Mouse (Mus musculus) CH12.LX (cell line): ENCODE results near the gene Serpine3. TPM values are rescaled to one million over a fixed set of nuclear protein-coding genes. Genes with fewer than 3 reads are reported as not detected.

ENCODE experiments used
- DNase-seq: peaks from one replicate; pipeline ENCODE4 v3.0.0-alpha.2; 2013; ENCODE audit errors: extremely low read depth
- H3K27ac ChIP-seq: 2 replicates; pipeline ENCODE4 v1.5.1; 2012; ENCODE audit warnings: low read depth, mild to moderate bottlenecking, control low read depth, moderate library complexity; ENCODE audit not compliant: insufficient read depth
- H3K27me3 ChIP-seq: replicated peaks from 2 replicates; pipeline ENCODE3; 2012; ENCODE audit warnings: inconsistent platforms
- H3K36me3 ChIP-seq, 2 experiments: replicated peaks in 1 of 2; 2 replicates each; pipeline versions ENCODE3 to v1.6.1; 2012; ENCODE audit warnings: inconsistent platforms in 1 of 2, low read length in 1 of 2, mild to moderate bottlenecking in 1 of 2, mixed read lengths in 1 of 2, moderate library complexity in 1 of 2; ENCODE audit not compliant: control insufficient read depth in 1 of 2, insufficient read depth in 1 of 2
- H3K4me1 ChIP-seq, 2 experiments: 2 replicates each; pipeline ENCODE4 v1.6.1; 2012; ENCODE audit warnings: inconsistent platforms in 1 of 2, moderate library complexity in 1 of 2; ENCODE audit not compliant: insufficient read depth in 2 of 2, control insufficient read depth in 1 of 2
- H3K4me2 ChIP-seq: 2 replicates; pipeline ENCODE4 v1.6.1; 2012; ENCODE audit warnings: low read depth, mild to moderate bottlenecking, control low read depth; ENCODE audit not compliant: poor library complexity, insufficient read depth, severe bottlenecking
- H3K4me3 ChIP-seq, 3 experiments: fragments of 150-350 bp in 1 of 3; sonication (generic) in 1 of 3; replicated peaks in 1 of 3; 2 replicates each; pipeline versions ENCODE3 to v1.5.1; 2011 to 2012; ENCODE audit warnings: low read depth in 2 of 3, low read length in 2 of 3, mild to moderate bottlenecking in 2 of 3, moderate library complexity in 2 of 3, control low read depth in 1 of 3, improper control_type of control experiment in 1 of 3, inconsistent platforms in 1 of 3, mixed read lengths in 1 of 3; ENCODE audit not compliant: poor library complexity in 1 of 3
- H3K79me2 ChIP-seq: replicated peaks from 2 replicates; pipeline ENCODE4 v1.6.1; 2012; ENCODE audit warnings: mild to moderate bottlenecking, moderate library complexity; ENCODE audit not compliant: control insufficient read depth, poor library complexity, insufficient read depth, severe bottlenecking; ENCODE audit errors: extremely low read depth
- H3K9ac ChIP-seq: 2 replicates; pipeline ENCODE4 v1.6.1; 2012; ENCODE audit warnings: low read depth, mild to moderate bottlenecking, control low read depth, moderate library complexity; ENCODE audit not compliant: insufficient read depth
- H3K9me3 ChIP-seq: replicated peaks from 2 replicates; pipeline ENCODE3; 2012; ENCODE audit warnings: low read length, inconsistent platforms, mixed read lengths
- CTCF ChIP-seq, 2 experiments: IDR thresholded peaks in 1 of 2; conservative IDR thresholded peaks in 1 of 2; 2 replicates each; pipeline ENCODE4 v1.5.1; 2011 to 2012; ENCODE audit warnings: low read depth in 2 of 2, low read length in 2 of 2, improper control_type of control experiment in 1 of 2, inconsistent platforms in 1 of 2, mild to moderate bottlenecking in 1 of 2, moderate library complexity in 1 of 2
- EP300 ChIP-seq: IDR thresholded peaks from 2 replicates; pipeline ENCODE4 v1.6.1; 2011; ENCODE audit warnings: low read length, improper control_type of control experiment
- ETS1 ChIP-seq: conservative IDR thresholded peaks from 2 replicates; pipeline ENCODE4 v1.6.1; 2012; ENCODE audit warnings: low read depth, mild to moderate bottlenecking, inconsistent platforms, low read length, improper control_type of control experiment, moderate library complexity
- GABPA ChIP-seq: IDR thresholded peaks from 2 replicates; pipeline ENCODE4 v1.6.1; 2012; ENCODE audit warnings: low read depth, low read length, improper control_type of control experiment, inconsistent platforms; ENCODE audit not compliant: insufficient replicate concordance
- JUND ChIP-seq: conservative IDR thresholded peaks from 2 replicates; pipeline ENCODE4 v1.6.1; 2011; ENCODE audit warnings: low read depth, low read length, improper control_type of control experiment
- MXI1 ChIP-seq: IDR thresholded peaks from 2 replicates; pipeline ENCODE4 v1.6.1; 2011; ENCODE audit warnings: mild to moderate bottlenecking, low read depth, low read length, improper control_type of control experiment
- NRF1 ChIP-seq: IDR thresholded peaks from 2 replicates; pipeline ENCODE4 v1.6.1; 2014; ENCODE audit warnings: low read depth, mild to moderate bottlenecking, inconsistent platforms, low read length, improper control_type of control experiment, moderate library complexity
- POLR2A ChIP-seq: IDR thresholded peaks from 2 replicates; pipeline ENCODE4 v1.6.1; 2011; ENCODE audit warnings: low read depth, mild to moderate bottlenecking, improper control_type of control experiment, low read length
- POLR2AphosphoS2 ChIP-seq: IDR thresholded peaks from 2 replicates; pipeline ENCODE4 v1.6.1; 2011; ENCODE audit warnings: low read depth, low read length, improper control_type of control experiment
- RAD21 ChIP-seq: IDR thresholded peaks from 2 replicates; pipeline ENCODE4 v1.6.1; 2011; ENCODE audit warnings: low read depth, mild to moderate bottlenecking, low read length, improper control_type of control experiment, moderate library complexity
- SMC3 ChIP-seq: IDR thresholded peaks from 2 replicates; pipeline ENCODE4 v1.6.1; 2011; ENCODE audit warnings: low read depth, low read length, improper control_type of control experiment
- TCF12 ChIP-seq: IDR thresholded peaks from 2 replicates; pipeline ENCODE4 v1.6.1; 2014; ENCODE audit warnings: low read depth, mild to moderate bottlenecking, inconsistent platforms, low read length, improper control_type of control experiment
- UBTF ChIP-seq: IDR thresholded peaks from 2 replicates; pipeline ENCODE4 v1.6.1; 2012; ENCODE audit warnings: low read depth, mild to moderate bottlenecking, inconsistent platforms, low read length, improper control_type of control experiment, moderate library complexity
- USF2 ChIP-seq: conservative IDR thresholded peaks from 2 replicates; pipeline ENCODE4 v1.6.1; 2011; ENCODE audit warnings: low read depth, low read length, improper control_type of control experiment
- ZMIZ1 ChIP-seq: IDR thresholded peaks from 2 replicates; pipeline ENCODE4 v1.6.1; 2012; ENCODE audit warnings: low read depth, mild to moderate bottlenecking, inconsistent platforms, low read length, improper control_type of control experiment
- dilution Hi-C: fragments of 300-500 bp; cut with MboI; formaldehyde crosslinking; loops from 2 replicates; pipeline ENCODE4 v1.14.3; 2020; ENCODE audit warnings: low sequenced_read_pairs; ENCODE audit not compliant: extremely low pct_unique_long_range_greater_than_20kb, extremely low pct_ligation_motif_present
- in situ Hi-C: fragments of 300-500 bp; cut with MboI; formaldehyde crosslinking; loops from 3 replicates; pipeline ENCODE4 v1.14.3; 2019; ENCODE audit warnings: low sequenced_read_pairs, low pct_ligation_motif_present, low pct_unique_long_range_greater_than_20kb, mixed read lengths
- polyA plus RNA-seq: library from polyadenylated mRNA; unstranded; fragments of >175 nt; gene quantifications from 2 replicates; pipeline ENCODE4 v1.2.1, GENCODE M21; 2012; ENCODE audit warnings: low read depth; ENCODE audit not compliant: insufficient read length
- total RNA-seq, 2 experiments: library from RNA; depleted of rRNA; stranded (reverse); fragments of 300-350 nt in 1 of 2; fragments of >200 nt in 1 of 2; gene quantifications; 2 replicates each; pipeline ENCODE4 v1.2.3; 2012 to 2014

Gene Serpine3
- total and polyA plus RNA-seq, 3 experiments, result 0.08 TPM; not detected in 2

DNA sequence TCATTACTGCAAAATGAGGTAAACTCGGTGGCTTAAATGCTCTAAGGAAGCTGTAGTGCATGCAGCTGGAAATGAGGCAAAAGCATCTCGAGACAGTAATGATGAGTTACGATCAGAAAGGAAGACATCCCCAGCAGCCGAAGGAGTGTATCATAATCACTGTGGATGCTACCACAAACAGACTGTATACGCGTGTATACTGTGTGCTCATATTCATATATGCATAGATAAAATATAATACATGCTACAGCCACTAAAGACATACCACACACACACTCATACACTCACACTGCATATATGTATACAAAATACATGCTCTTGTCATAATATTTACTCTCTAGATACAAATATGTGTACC is 25.1 kb upstream of the Serpine3 start (continued):
- no peak for TF ChIP-seq JUND

DNA sequence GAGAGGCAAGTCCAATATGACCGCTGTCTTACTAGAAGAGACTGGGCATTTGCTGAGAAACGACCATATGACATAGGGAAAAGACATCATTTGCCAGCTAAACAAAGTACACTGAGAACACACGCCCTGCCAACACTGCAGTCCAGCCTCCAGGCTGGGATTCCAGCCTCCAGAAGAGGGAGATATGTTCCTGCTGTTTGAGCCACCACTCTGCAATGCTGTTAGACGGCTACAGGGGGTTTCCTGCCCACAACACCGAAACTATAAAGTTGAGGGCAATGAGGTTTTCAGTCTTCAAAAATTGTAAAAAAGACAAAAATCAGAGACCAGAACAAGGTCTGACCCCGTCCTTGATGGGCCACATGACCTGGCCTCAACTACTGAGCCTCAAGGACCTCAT is 24.4 kb upstream of the Serpine3 start:
- peaks cover 2 to 5% of the 10 kb centered on the region in 2 experiments; a peak in 1 of 4 replicates for H3K4me1 ChIP-seq
- no peak overlapping the region for H3K27ac ChIP-seq
- H3K36me3 ChIP-seq, result no peaks in the 10 kb centered on the region
- no peak overlapping the region for H3K4me2 ChIP-seq
- TF ChIP-seq ETS1, result no peak
- TF ChIP-seq SMC3, result peak; percentile 49
- peak in 1 of 2 experiments; percentile 63; a peak in 2 of 4 replicates for TF ChIP-seq CTCF (conservative IDR thresholded peaks at IDR 0.05 in 1 of 2, IDR thresholded peaks at IDR 0.05 in 1 of 2; ENCODE audit: low read depth in 2 of 2, low read length in 2 of 2)
- TF ChIP-seq RAD21, result peak; percentile 64
- no peak overlapping the region for H3K4me3 ChIP-seq
- in situ Hi-C loops (no loop called here), dilution Hi-C loops (no loop called here)
- peak; percentile 20 for DNase-seq
- H3K9me3 ChIP-seq, result no peaks in the 10 kb centered on the region
- no peaks in the 10 kb centered on the region for H3K79me2 ChIP-seq
- no peaks in the 10 kb centered on the region for H3K27me3 ChIP-seq
- H3K9ac ChIP-seq, result no peak overlapping the region

DNA sequence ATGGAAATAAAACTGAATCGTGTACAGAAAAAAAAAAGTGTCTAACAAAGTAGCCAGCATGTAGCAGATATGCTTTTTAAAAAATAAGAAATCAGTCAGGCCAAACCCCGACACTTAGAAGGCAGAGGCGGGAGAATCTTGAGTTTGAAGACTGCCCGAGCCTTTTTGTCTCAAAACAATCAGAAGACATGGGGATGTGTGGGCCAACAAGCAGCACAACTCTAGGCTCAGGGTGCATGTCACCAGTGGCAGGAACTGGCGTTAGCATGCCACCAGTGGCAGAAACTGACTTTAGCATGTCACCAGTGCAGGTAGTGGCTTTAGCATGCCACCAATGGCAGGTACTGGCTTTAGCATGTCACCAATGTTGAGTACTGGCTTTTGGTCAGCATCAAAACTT is 23.9 kb upstream of the Serpine3 start:
- in situ Hi-C loops, result no loop called here
- H3K36me3 ChIP-seq, result no peaks in the 10 kb centered on the region
- H3K4me2 ChIP-seq, result no peak overlapping the region
- TF ChIP-seq TCF12 (no peak), EP300 (no peak), USF2 (no peak), POLR2AphosphoS2 (no peak), NRF1 (no peak), POLR2A (no peak), ZMIZ1 (no peak), SMC3 (no peak), GABPA (no peak), CTCF (conservative IDR thresholded peaks at IDR 0.05 in 1 of 2, IDR thresholded peaks at IDR 0.05 in 1 of 2; ENCODE audit: low read depth in 2 of 2, low read length in 2 of 2) (no peak), MXI1 (no peak), UBTF (no peak)
- H3K4me1 ChIP-seq, result peaks cover 2 to 5% of the 10 kb centered on the region in 2 experiments; a peak in 1 of 4 replicates
- no peak for DNase-seq
- H3K27ac ChIP-seq, result no peak overlapping the region
- dilution Hi-C loops, result no loop called here
- H3K9ac ChIP-seq, result no peak overlapping the region
- H3K27me3 ChIP-seq, result no peaks in the 10 kb centered on the region
- H3K9me3 ChIP-seq, result no peaks in the 10 kb centered on the region
- H3K79me2 ChIP-seq, result no peaks in the 10 kb centered on the region
- H3K4me3 ChIP-seq, result no peak overlapping the region
